Mouse (Mus musculus): Measurements from ENCODE around the gene Cd55b.

Cd55b gene

GRCm38 (mm10) chr1:130342429-130342828 lies 80.4 kb downstream of the Cd55b start:
- peak; percentile 49 for DNase-seq (ENCODE audit: low read depth, low spot score)
